Mouse (Mus musculus): ENCODE data around the gene Cep170b. TPM values are rescaled to one million over a fixed set of nuclear protein-coding genes. Genes with fewer than 3 reads are reported as not detected.

The Cep170b gene
- total RNA-seq (2014; rRNA removed) (118 and 123 TPM in 2 replicates), polyA plus RNA-seq (2015; fragmentation: Nextera tagmentation; extraction: Ambion mirVana) (34.0 and 39.0 TPM in 2 replicates)

- Histone ChIP-seq H3K27me3 (ENCODE audit: insufficient read depth, low read length) (no peaks in the 10 kb centered on the region), H3K9me3 (ENCODE audit: low read length) (no peaks in the 10 kb centered on the region), H3K36me3 (ENCODE audit: insufficient read depth, low read length) (no peaks in the 10 kb centered on the region), H3K27ac (peak within 1 kb of the TSS; percentile 64; the same call in 1 of the 2 replicates), H3K4me1 (ENCODE audit: insufficient read depth, low read length) (peaks cover 3% of the 10 kb centered on the region; the same call in 1 of the 2 replicates), H3K4me2 (ENCODE audit: low read depth, low read length) (peak within 1 kb of the TSS; percentile 73), H3K4me3 (ENCODE audit: low read length) (peak within 1 kb of the TSS; percentile 60), H3K9ac (replicated peaks; ENCODE audit: low read length) (peak within 1 kb of the TSS; percentile 81; the same call in 1 of the 2 replicates)
- WGBS, result 71% methylated on average over 6 of the region's 6 CpGs
- TF ChIP-seq CTCF (IDR thresholded peaks at IDR 0.05; ENCODE audit: low read depth), result no peak
- DNase-seq (ENCODE audit: low spot score) (no peak), ATAC-seq (no peak)
These were observed at the start of gene Cep170b for GRCm38 (mm10) chr12:112720216-112720615. Gene Cep170b (plus strand): TSS chr12:112720455.

GRCm38 (mm10) chr12:112670718-112671393, 49.4 kb upstream of the Cep170b start:
- 0 out of 2 replicates have a peak overlapping the region, but pooled peaks have one; percentile 22 for H3K9ac ChIP-seq (replicated peaks; ENCODE audit: low read length)
- no peak overlapping the region for H3K27ac ChIP-seq
- peaks cover 42% of the 10 kb centered on the region for H3K36me3 ChIP-seq (ENCODE audit: insufficient read depth, low read length)
- WGBS, result 37% methylated on average over 9 of the region's 9 CpGs
- no peaks in the 10 kb centered on the region for H3K27me3 ChIP-seq (ENCODE audit: insufficient read depth, low read length)
- ATAC-seq (no peak), DNase-seq (ENCODE audit: low spot score) (no peak)
- no peak for TF ChIP-seq CTCF (IDR thresholded peaks at IDR 0.05; ENCODE audit: low read depth)
- peak overlapping the region; percentile 90; the same call in 1 of the 2 replicates for H3K4me2 ChIP-seq (ENCODE audit: low read depth, low read length)
- H3K9me3 ChIP-seq (ENCODE audit: low read length), result no peaks in the 10 kb centered on the region
- H3K4me1 ChIP-seq (ENCODE audit: insufficient read depth, low read length), result peaks cover 38% of the 10 kb centered on the region
- no peak overlapping the region for H3K4me3 ChIP-seq (ENCODE audit: low read length)

- Histone ChIP-seq H3K36me3 (ENCODE audit: insufficient read depth, low read length) (peaks cover 41% of the 10 kb centered on the region), H3K4me1 (ENCODE audit: insufficient read depth, low read length) (peaks cover 31% of the 10 kb centered on the region), H3K9ac (replicated peaks; ENCODE audit: low read length) (0 out of 2 replicates have a peak overlapping the region, but pooled peaks have one; percentile 22), H3K4me3 (ENCODE audit: low read length) (no peak overlapping the region), H3K27me3 (ENCODE audit: insufficient read depth, low read length) (no peaks in the 10 kb centered on the region), H3K27ac (no peak overlapping the region), H3K9me3 (ENCODE audit: low read length) (no peaks in the 10 kb centered on the region), H3K4me2 (ENCODE audit: low read depth, low read length) (peak overlapping the region; percentile 90)
- no peak for DNase-seq (ENCODE audit: low spot score)
- peak; percentile 42 for TF ChIP-seq CTCF (IDR thresholded peaks at IDR 0.05; ENCODE audit: low read depth)
- WGBS, result 69% methylated on average over 7 of the region's 7 CpGs
- no peak for ATAC-seq
These were observed 48.4 kb upstream of the Cep170b start for GRCm38 (mm10) chr12:112671891-112672290.

GRCm38 (mm10) chr12:112672744-112673575, 47.3 kb upstream of the Cep170b start:
- peak; percentile 47 for TF ChIP-seq CTCF (IDR thresholded peaks at IDR 0.05; ENCODE audit: low read depth)
- peak overlapping the region; percentile 95 for H3K27ac ChIP-seq
- peak overlapping the region; percentile 92 for H3K4me3 ChIP-seq (ENCODE audit: low read length)
- peaks cover 31% of the 10 kb centered on the region for H3K36me3 ChIP-seq (ENCODE audit: insufficient read depth, low read length)
- 0 out of 2 replicates have a peak, but pooled peaks cover 1% of the 10 kb centered on the region for H3K27me3 ChIP-seq (ENCODE audit: insufficient read depth, low read length)
- ATAC-seq (peak; percentile 48), DNase-seq (ENCODE audit: low spot score) (peak; percentile 64)
- peaks cover 26% of the 10 kb centered on the region for H3K4me1 ChIP-seq (ENCODE audit: insufficient read depth, low read length)
- whole genome bisulfite sequencing, result 1% methylated on average over 21 of the region's 21 CpGs
- no peaks in the 10 kb centered on the region for H3K9me3 ChIP-seq (ENCODE audit: low read length)
- H3K9ac ChIP-seq (replicated peaks; ENCODE audit: low read length), result peak overlapping the region; percentile 98
- H3K4me2 ChIP-seq (ENCODE audit: low read depth, low read length), result peak overlapping the region; percentile 90

GRCm38 (mm10) chr12:112673576-112674091, 46.6 kb upstream of the Cep170b start:
- no peak for ATAC-seq
- Histone ChIP-seq H3K9me3 (ENCODE audit: low read length) (no peaks in the 10 kb centered on the region), H3K4me2 (ENCODE audit: low read depth, low read length) (peak overlapping the region; percentile 90), H3K36me3 (ENCODE audit: insufficient read depth, low read length) (peaks cover 26% of the 10 kb centered on the region), H3K27ac (peak overlapping the region; percentile 95), H3K4me3 (ENCODE audit: low read length) (peak overlapping the region; percentile 92), H3K27me3 (ENCODE audit: insufficient read depth, low read length) (0 out of 2 replicates have a peak, but pooled peaks cover 8% of the 10 kb centered on the region), H3K9ac (replicated peaks; ENCODE audit: low read length) (peak overlapping the region; percentile 98), H3K4me1 (ENCODE audit: insufficient read depth, low read length) (peaks cover 26% of the 10 kb centered on the region)
- DNase-seq (ENCODE audit: low spot score), result peak; percentile 62
- no peak for TF ChIP-seq CTCF (IDR thresholded peaks at IDR 0.05; ENCODE audit: low read depth)
- under 1% methylated on average over 55 of the region's 68 CpGs for WGBS
